ENCODE assay signal across 18 mouse cellular contexts in the genomic region with DNA sequence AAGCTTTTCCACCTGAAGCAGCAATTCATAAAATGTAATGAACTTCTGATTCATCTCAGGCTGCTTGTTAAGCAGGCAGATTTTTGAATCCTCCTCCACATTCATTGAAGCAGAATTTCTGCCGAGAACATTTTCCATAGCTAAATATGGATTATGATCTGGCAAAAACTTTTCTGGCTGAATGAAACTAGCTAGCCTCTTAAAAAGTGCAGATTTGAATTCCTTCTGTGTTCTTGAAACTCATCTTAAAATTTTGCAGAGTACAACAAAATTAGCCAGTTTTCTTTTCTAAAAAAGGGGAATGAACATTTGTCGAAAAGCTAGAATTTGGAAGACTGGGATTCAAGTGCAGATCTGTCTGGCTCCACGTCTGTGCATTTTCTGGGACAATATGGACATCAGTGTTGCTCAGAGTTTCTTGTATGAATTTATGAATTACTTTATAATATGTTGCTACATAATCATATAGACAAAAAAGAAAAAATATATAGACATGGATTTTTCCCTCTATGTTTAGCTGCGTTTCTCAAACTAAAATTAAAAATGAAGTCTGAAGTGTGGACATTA.
A peak's percentile ranks its signal among the peaks of the same experiment; 100 is the strongest.
DNase-seq lines count a peak whose midpoint lies in the region.
"Had no signal": no experiment of that assay in that cellular context is flagged by ENCODE, and none has a peak within 500 bp of the region (broad histone marks: within the 10 kb centered on the region; RNA-seq: fewer than 3 reads in every experiment).

No protein-coding gene starts in this region.

- peak; percentile 16 to 66 for DNase-seq in frontal cortex, adult 2 months (ENCODE audit: extremely low spot score in 1 of 2, low spot score in 1 of 2)
- DNase-seq in frontal cortex, postnatal 25 days (ENCODE audit: low spot score in 2 of 2) = no peak
- peak; percentile 89 for DNase-seq in brain, adult 2 months (ENCODE audit: low read depth, low spot score)
- DNase-seq in layer of hippocampus, adult 9-11 months = peak; percentile 38
- peak; percentile 32 to 64 for DNase-seq in right cerebral cortex, postnatal 10 days (ENCODE audit: low spot score in 2 of 2)
- no peak for DNase-seq in B cell, adult 2 months
- no peak for DNase-seq in adrenal gland, adult 2 months
- DNase-seq: adrenal gland, adult 8-10 months; cerebellum, adult 2 months; cerebellum, postnatal 25 days; gastrocnemius, postnatal 25 days; heart, adult 18-20 months; heart, postnatal 10 days; kidney, postnatal 36 days; lung, adult 18-20 months; lung, postnatal 14 days; thymus, adult 2 months; thymus, postnatal 4 days had no signal

Comparison
In these comparisons a context has a peak if more than half of its experiments do, and no peak if none do; other contexts are left out.
1. DNase-seq: peak in frontal cortex, adult 2 months (2 of 2), brain, adult 2 months (single experiment), layer of hippocampus, adult 9-11 months (single experiment) and right cerebral cortex, postnatal 10 days (2 of 2); none in frontal cortex, postnatal 25 days (0 of 2), B cell, adult 2 months (0 of 2) and adrenal gland, adult 2 months (single experiment).